Mouse (Mus musculus): ENCODE results near the gene Metrn.
A peak's percentile ranks its signal among the peaks of the same experiment; 100 is the strongest.
"Not testable (repeated sequence)": the region's sequence is repeated elsewhere in the genome, so short reads cannot be mapped to it uniquely, and the experiment has no call there.

The Metrn gene

GRCm38 (mm10) chr17:25808789-25809605 is 12.1 kb upstream of the Metrn start, which contains the start of gene Fbxl16:
Gene Fbxl16 (plus strand): TSS chr17:25809085.
- DNase-seq (ENCODE audit: low spot score in 2 of 2): peak; percentile 87 to 90

GRCm38 (mm10) chr17:25808028-25808427 is 11.1 kb upstream of the Metrn start:
- DNase-seq (ENCODE audit: low spot score in 2 of 2): no peak

DNA sequence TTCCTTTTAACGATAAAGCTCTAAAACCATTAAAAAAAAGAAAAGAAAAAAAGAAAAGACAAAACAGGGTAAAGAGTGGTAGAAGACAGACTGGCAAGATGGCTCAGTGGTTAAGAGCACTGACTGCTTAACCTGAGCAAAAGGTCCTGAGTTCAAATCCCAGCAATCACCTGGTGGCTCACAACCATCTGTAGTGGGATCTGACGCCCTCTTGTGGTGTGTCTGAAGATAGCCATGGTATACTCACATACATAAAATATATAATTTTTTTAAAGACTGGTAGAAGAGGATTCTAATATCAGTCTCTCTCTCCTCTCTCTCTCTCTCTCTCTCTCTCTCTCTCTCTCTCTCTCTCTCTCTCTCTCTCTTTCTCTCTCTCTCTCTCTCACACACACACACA is 10.5 kb upstream of the Metrn start:
- not testable (repeated sequence) for DNase-seq (ENCODE audit: low spot score in 2 of 2)

DNA sequence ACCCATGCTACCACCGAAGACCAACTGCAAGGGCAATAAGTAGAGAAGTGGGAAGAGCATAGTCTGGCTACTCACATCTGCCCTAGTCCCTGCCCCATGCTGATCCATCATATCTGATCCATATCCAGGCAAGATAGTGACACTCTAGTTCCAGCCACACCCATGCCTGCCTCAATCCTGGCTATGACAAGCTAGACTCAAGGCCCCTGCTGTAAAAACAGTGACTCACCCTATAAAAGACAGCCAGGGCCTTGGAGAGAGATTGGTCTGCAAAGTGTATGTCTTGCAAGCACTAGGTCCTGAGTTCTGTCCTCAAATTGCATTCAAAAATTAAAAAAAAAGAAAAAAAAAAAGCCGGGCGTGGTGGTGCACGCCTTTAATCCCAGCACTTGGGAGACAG is 9.6 kb upstream of the Metrn start:
- DNase-seq (ENCODE audit: low spot score in 2 of 2): no peak

GRCm38 (mm10) chr17:25802825-25803517 is 6.0 kb upstream of the Metrn start:
- peak; percentile 87 to 88 for DNase-seq (ENCODE audit: low spot score in 2 of 2)

- DNase-seq (ENCODE audit: low spot score in 2 of 2): peak in 1 of 2 experiments; percentile 61
These were observed 4.1 kb upstream of the Metrn start for GRCm38 (mm10) chr17:25801029-25801428.

- no peak for DNase-seq (ENCODE audit: low spot score in 2 of 2)
These were observed 645 bp downstream of the Metrn start for GRCm38 (mm10) chr17:25796211-25796771.

DNA sequence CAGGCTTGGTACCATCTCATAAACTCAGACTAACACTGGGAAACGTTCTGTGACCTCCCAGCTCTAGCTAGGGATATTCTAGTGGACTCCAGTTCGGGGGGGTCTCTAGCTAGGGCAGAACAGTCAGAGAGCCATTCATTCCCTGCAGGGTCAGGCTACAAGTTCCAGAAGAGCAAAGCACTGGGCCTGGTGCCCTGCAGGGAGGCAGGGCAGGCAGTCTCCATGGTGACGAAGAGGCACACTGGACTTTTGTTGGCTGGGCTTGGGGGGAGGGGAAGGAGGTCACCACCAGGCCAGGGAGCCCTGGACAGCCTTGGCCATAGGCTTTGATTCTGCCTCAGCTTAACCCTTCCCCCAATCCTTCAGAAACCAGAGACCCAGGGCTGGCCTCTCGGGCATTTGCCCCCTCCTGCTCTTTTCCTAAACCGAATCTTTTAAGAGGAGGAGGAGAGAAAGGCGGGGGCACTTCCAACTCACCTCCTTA is 1.3 kb downstream of the Metrn start, which contains the start of gene AC134908.4:
TSS of gene AC134908.4 (minus strand) at position 51 of the 484 bp plus-strand sequence.
- DNase-seq (ENCODE audit: low spot score in 2 of 2): peak; percentile 66 to 73

GRCm38 (mm10) chr17:25794998-25795397 is 1.9 kb downstream of the Metrn start:
- no peak for DNase-seq (ENCODE audit: low spot score in 2 of 2)

DNA sequence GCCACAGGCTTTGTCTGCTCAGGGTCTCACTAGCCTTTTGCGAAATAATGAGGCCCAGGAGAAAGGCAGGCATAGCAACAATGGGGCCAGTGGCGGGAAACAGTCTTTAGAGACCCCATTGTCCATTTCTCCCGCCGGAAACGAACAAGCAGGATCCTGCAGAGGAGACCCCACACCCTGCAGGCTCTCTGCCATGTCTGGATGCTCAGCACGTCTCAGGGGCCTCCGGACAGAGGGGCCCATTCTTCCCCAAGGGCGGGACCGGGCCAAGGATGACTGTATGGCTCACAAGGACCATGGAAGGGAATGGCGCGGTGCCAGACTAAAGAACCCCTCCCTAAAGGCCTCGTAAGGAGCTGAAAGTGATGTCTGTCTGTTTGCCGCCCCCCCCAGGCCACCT is 2.7 kb downstream of the Metrn start:
- no peak for DNase-seq (ENCODE audit: low spot score in 2 of 2)

DNA sequence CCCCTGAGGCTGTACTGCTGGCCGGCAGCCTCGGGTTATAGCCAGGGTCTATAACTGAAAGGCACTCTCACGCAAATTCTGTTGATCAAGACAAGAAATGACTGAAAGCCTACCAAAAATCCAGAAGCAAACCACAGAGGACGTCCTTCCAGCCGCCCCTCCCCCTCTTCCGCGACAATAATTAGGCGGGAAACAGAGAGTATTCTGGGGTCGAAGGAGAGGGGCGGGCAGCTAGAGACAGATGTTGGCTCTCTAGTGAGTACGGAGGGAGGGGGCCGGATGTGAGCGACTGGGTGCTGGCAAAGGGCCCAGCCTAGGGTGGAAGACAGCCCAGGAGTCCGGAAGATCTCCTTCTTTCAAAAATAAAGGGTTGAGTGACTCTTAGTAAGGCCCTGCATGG is 4.3 kb downstream of the Metrn start, which contains the start of gene Fam173a:
TSS of gene Fam173a (minus strand) at position 287 of the 400 bp plus-strand sequence.
- DNase-seq (ENCODE audit: low spot score in 2 of 2): peak; percentile 56 to 66

DNA sequence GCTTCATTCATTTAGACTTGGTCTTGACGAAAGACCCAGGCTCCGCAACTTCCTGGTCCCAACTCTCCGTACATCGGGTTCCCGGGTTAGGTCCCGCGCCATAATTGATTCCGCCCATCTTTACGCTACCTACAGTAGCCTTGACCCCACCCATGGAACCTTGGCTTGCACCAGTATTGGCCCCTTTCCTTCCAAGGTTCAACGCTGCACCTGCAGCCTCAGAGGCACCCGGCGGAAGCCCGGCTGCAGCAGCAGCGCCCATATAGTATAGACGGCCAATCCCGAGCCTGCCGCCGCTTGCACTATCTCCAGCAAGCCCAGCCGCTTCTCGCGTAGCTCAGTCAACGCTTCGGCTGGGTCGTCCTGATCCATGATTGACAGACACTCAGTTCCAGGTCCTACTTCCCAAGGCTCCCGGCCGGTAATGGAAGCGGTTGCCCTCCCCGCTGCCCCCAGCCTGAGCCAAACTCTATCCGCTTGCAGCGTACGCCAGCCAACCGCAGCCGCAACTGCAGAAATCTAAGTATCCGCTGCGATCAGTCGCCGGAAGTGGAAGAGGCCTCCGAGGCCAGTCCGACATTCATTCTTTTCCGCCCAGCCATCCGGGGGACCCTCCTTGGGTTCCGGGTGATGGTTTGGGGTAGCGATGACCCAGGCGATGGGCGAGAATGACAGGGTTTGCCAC is 5.0 kb downstream of the Metrn start:
- peak; percentile 67 to 69 for DNase-seq (ENCODE audit: low spot score in 2 of 2)

- no peak for DNase-seq (ENCODE audit: low spot score in 2 of 2)
These were observed 5.6 kb downstream of the Metrn start for GRCm38 (mm10) chr17:25791320-25791842.

GRCm38 (mm10) chr17:25786781-25787504 is 10.0 kb downstream of the Metrn start:
- no peak for DNase-seq (ENCODE audit: low spot score in 2 of 2)

DNA sequence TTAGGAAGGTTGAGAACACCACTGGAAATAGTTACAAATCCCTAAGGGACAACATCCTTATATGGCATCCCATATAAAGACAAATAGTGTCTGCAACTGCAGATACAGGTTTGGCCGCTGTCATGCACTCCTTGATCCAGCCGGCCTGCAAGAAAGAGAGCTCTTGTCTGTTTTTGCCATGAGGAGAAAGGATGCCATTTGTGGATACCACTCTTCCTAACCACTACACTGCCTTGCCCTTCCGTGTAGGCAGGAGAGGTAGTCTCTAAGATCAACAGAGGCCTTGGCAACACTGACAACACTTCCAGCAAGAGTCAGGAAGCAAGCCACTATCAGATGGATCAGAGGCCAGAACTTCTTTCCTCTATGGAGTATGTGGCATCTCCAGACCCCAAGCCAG is 10.7 kb downstream of the Metrn start, which contains the start of gene Ccdc78:
TSS of gene Ccdc78 (plus strand) at position 301 of the 400 bp plus-strand sequence.
- no peak for DNase-seq (ENCODE audit: low spot score in 2 of 2)

GRCm38 (mm10) chr17:25785281-25785745 is 11.6 kb downstream of the Metrn start, which contains the start of gene Haghl:
Gene Haghl (minus strand): TSS chr17:25785673.
- DNase-seq (ENCODE audit: low spot score in 2 of 2): peak; percentile 93 to 94

DNA sequence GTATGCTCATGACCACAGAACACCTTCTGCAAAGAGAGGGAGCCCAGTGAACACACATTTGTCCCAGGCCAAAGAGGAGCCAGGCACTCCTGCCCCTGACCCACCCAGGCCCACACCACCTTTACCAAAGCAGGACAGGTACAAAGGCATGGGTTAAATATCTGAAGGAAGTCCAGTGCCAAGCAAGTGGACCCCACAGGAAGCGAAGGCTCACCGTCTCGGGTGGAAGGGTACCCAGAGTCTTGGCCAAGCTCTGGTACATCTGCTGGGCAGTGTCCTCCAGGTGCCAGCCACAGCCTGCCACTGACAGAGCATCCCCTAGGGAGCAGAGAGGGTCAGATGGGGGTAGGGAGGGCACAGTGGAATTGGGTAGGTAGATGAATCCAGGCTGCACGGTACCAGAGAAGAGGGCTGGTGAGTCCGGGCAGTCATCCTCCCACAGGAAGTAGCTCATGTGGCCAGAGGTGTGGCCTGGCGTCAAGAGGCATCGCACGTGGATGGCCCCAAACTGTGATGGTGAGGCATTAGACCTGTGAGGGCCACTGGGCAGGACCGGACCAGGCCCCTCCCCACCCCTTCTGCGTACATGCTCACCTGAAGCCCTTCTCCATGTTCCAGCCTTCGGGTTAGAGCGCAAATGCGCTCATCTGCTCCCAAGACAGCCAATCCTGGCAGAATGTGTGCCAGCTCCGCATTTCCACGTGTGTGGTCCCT is 12.9 kb downstream of the Metrn start:
- no peak for DNase-seq (ENCODE audit: low spot score in 2 of 2)

DNA sequence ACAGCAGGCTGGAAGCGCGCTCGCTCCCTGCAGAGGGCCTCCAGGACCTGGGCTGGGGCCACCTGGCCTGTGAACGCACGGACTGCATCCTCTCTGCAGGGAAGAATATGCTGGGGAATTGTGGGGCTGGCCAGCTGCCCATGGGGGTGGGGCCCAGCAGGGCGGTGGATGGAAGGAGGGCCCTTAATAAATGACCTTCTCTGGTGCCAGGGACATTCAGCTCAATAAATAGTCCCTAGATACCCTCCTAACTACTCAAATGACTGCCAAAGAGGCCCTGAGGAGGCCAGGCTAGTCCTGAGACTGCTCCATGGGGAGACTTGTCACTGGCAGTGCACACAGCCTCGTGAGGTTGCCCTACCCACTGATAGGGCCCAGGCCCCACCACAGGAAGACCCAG is 13.8 kb downstream of the Metrn start:
- DNase-seq (ENCODE audit: low spot score in 2 of 2): no peak

DNA sequence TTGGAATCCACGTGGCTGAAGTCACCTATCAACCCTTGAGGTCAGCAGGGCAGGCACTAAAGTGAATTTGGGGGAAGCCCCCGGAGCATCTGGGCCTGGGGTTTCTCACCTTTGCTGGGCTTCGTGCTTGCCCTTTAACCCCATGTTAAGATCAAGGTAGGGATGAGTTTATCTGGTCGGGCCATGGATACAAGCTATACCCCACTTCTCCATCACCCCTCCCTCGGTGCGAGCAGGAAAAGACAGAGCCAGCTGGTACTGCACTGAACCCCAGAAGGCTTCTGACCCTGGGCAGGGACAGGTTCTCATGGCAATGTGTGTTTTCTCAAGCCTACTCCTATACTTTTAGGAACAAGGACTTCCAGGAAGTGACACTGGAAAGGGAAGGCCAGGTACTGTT is 15.6 kb downstream of the Metrn start:
- no peak for DNase-seq (ENCODE audit: low spot score in 2 of 2)

DNA sequence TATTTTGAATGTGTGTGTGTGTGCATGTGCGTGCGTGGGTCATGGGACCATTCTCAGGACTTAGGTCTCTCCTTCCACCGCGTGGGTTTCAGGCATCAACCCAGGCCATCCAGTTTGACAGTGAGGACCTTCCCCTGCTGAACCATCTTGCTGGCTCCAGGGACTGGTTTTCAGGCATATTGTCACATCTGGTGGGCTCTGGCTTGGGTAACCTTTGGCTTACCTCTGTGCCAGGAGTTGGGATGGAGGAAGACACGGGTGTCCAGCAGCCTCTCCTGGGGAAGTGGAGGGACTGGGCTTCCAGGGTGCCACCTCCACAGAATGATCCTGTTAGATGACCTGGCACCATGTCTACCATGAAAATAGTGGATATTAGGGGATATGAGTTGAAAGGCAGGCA is 19.0 kb downstream of the Metrn start:
- DNase-seq (ENCODE audit: low spot score in 2 of 2): no peak
